Mouse (Mus musculus): ENCODE data around the gene Pogz.
"Not testable (repeated sequence)": the region's sequence is repeated elsewhere in the genome, so short reads cannot be mapped to it uniquely, and the experiment has no call there.

Pogz gene

GRCm38 (mm10) chr3:94833358-94833757, 4.0 kb upstream of the Pogz start:
- DNase-seq = no peak

DNA sequence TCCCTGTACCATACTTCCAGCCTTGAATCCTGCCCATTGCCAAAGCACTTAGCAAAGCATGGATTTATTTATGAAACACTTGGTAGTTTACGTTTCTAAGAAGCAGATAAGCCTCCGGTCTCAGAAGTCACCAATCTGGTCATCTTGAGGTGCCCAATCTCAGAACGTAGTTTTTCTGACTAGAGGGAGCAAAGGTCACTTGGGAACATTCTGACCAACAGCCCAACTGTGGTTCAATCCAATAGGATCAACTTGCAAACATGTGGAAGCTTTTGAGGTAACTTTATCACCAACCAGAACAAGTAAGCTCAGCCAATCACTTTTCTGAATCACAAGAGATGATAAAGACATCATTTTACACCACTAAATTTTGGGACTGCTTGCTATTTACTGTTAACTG, 2.0 kb upstream of the Pogz start:
- DNase-seq = no peak

- peak; percentile 91 for DNase-seq
Observed at GRCm38 (mm10) chr3:94837959-94838496, 661 bp downstream of the Pogz start.

DNA sequence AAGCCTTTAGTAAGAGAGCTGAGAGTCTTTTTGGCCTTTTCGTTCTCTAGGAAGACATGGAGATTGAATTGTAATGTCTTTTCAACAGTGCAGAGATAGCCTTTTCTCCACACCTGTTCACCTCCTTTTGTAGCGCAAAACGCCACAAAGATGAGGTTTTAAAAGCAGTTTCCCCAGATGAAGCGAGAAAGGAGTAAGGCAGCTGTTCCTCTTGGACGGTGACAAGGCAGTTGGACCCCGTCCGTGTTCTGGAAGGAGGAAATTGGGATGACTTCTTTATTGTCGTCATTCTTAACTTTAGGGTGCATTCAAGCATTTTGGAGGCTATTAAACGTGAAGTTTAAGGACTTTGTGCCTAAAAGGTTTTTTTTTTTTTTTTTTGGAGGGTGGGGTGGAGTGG, 1.3 kb downstream of the Pogz start:
- DNase-seq = no peak

DNA sequence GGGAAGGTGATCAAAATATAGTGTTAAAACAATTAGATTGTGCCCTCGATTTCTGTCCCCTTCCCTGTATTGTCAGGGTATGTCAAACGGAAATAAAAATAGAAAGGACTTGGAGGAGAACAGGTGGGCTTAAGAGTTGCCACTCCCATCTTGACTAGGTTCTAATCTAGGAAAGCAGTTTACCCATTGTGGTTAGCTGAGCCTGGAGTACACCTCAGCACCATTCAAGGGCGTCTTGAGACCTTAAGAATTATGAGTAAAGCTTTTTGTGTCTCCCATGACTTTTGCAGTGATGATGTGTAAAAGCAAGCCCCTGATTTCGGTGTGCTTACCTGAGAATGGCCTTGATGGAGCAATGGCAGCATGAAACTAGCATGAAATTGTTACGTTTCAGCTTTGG, 1.7 kb downstream of the Pogz start:
- DNase-seq = no peak

GRCm38 (mm10) chr3:94847382-94847781, 10.0 kb downstream of the Pogz start:
- no peak for DNase-seq

DNA sequence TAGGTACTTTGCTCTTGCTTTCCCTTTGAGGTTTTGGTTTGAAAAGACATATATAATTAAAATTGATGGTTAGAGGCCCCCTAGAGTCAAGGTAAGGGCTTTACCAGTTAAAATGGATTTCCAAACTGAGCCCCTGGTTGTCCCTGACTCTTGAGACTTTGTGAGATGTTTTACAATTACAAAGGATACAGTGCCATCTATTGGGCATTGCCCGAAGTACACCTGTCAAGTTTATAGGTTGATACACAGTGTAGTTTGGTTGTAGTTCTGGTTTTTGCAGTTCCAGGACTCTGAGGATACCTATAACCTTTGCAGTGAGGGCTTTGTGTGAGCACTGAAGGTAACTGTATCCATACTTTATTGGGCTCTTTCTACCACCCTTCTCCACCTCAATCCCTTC, 12.0 kb downstream of the Pogz start:
- peak; percentile 82 for DNase-seq

GRCm38 (mm10) chr3:94851731-94852130, 14.4 kb downstream of the Pogz start:
- DNase-seq = no peak

GRCm38 (mm10) chr3:94852215-94852614, 14.8 kb downstream of the Pogz start:
- no peak for DNase-seq

- no peak for DNase-seq
Observed at GRCm38 (mm10) chr3:94859471-94859870, 22.1 kb downstream of the Pogz start.

- DNase-seq = no peak
Observed at GRCm38 (mm10) chr3:94869011-94869410, 31.6 kb downstream of the Pogz start.

DNA sequence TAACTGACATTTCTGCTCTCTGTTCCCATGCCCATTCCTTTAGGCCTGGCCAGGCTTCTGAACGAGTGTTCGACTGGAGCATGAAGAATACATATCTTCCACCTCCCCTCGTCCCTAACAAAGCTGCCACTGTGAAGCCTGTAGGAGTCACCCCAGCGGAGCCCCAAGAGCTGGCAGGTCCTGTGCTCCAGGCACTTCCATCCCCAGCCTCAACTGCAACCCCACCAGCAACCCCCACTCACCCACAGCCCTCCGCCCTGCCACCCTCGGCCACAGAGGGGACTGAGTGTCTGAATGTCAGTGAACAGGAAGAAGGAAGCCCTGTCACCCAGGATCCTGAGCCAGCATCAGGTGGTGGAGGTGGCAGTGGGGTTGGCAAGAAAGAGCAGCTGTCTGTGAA, 41.3 kb downstream of the Pogz start:
- no peak for DNase-seq

DNA sequence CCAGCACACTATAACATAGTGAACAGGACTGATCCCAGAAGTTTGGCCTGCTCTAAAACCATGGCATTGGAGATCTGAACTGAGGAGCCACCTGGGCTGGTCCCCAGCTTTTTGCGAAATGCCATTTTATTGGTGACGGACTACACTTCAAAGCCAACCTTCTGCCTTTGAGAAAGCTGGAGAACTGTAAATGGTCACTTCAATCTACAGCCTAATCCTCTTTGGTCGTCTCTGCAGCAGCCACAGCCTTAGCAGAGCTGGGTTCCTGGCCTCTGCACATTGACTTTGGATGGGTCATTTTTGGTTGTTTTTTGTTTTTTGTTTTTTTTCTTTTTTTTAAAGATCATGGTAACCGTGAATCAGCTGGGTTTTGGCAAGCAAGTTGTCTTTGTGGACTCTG, 44.5 kb downstream of the Pogz start:
- no peak for DNase-seq

- DNase-seq = no peak
Observed at GRCm38 (mm10) chr3:94882579-94882978, 45.2 kb downstream of the Pogz start.

- DNase-seq = peak; percentile 95
Observed at GRCm38 (mm10) chr3:94886316-94887224, 49.2 kb downstream of the Pogz start, which contains the start of gene Psmb4. TSS of gene Psmb4 (minus strand) at chr3:94886961.

- DNase-seq = peak; percentile 44
Observed at GRCm38 (mm10) chr3:94888595-94888994, 51.2 kb downstream of the Pogz start.

GRCm38 (mm10) chr3:94894076-94894475, 56.7 kb downstream of the Pogz start:
- no peak for DNase-seq

DNA sequence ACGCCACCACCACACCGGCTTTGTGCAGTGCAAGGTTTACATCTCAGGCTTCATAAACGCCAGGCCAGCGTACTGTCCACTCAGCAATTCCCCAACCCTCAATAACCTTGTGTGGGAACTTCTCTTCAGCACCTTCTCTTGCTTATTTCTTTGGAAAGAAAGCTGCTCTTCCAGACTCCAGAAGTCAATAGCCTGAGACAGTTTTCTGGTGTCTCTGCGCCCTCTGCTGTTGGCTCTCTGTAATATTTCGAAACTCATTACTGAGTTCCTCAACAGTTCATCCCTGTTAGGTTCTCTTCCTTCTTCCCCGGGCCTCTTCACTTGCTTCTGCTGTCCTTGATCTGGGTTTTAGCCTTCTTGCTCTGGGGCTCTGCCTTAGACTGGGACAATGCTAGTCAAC, 65.4 kb downstream of the Pogz start:
- DNase-seq = peak; percentile 72

DNA sequence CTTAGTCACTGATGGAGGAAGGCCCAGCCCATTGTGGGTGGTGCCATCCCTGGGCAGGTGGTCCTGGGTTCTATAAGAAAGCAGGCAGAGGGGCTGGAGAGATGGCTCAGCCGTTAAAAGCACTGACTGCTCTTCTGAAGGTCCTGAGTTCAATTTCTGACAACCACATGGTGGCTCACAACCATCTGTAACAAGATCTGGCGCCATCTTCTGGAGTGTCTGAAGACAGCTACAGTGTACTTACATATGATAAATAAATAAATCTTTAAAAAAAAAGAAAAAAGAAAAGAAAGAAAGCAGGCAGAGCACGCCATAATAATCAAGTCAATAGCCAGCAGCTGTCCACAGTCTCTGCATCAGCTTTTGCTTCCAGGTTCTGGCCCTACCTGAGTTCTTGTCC, 67.4 kb downstream of the Pogz start:
- DNase-seq = not testable (repeated sequence)

DNA sequence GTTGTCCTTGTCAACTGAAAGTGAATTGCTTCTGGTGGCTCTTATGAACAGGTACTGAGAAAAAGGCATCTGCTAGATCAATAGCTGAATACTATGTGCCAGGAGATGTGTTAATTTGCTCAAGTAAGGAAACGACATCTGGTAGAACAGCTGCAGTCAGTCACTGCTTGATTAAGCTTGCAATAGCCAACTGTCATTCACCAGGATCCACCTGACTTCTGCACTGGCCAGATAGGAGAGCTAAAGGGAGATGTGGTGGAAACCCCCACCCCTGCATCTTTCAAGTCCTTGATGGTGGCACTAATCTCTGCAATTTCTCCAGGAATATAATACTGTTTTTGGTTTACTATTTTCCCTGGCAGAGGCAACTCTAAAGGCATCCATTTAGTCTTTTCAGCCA, 69.1 kb downstream of the Pogz start:
- no peak for DNase-seq

- DNase-seq = no peak
Observed at GRCm38 (mm10) chr3:94911050-94911693, 73.8 kb downstream of the Pogz start.

- DNase-seq = no peak
Observed at GRCm38 (mm10) chr3:94913801-94914200, 76.4 kb downstream of the Pogz start.

DNA sequence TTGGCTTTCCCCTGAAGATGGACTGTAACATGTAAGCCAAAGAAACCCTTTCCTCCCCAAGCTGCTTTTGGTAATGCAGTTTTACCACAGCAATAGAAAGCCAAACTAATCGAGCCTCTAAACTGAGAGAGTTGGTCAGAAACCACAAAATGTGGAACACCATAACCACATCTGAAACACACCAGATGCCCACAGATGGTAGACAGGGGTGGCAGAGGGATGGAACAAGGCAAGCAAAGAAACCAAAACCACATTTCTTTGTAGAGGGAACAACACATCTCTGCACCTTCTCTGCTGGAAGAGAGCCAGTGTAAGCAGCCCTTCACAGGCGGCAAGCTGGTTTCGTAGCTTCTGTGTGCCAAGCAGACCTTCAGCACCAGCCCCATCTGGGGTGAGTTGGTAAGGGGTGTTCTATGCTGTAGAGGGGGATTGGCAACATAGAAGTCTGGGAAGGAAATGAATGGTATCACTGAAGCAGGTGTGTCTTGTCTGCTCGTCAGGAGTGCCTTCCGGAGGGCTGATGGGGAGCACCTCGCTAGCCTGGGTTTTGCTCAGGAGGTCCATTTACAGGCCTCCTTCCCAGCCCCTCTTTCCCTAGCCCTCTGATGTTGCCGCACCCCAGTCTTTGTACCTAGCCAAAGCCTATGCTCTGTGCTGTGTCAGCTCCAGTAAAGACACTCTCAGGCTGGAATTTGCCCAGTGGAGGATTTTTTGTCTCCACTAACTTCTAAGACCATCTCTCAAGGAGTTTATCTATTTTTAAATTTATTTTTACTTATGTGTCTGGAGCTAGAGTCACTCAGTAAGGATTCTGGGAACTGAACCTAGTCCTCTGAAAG, 78.8 kb downstream of the Pogz start:
- DNase-seq = no peak

Data from retina, postnatal 1 day (tissue).